Mouse (Mus musculus): ENCODE results near the gene Rgs9.
"Not testable (repeated sequence)": the region's sequence is repeated elsewhere in the genome, so short reads cannot be mapped to it uniquely, and the experiment has no call there.

The Rgs9 gene

DNA sequence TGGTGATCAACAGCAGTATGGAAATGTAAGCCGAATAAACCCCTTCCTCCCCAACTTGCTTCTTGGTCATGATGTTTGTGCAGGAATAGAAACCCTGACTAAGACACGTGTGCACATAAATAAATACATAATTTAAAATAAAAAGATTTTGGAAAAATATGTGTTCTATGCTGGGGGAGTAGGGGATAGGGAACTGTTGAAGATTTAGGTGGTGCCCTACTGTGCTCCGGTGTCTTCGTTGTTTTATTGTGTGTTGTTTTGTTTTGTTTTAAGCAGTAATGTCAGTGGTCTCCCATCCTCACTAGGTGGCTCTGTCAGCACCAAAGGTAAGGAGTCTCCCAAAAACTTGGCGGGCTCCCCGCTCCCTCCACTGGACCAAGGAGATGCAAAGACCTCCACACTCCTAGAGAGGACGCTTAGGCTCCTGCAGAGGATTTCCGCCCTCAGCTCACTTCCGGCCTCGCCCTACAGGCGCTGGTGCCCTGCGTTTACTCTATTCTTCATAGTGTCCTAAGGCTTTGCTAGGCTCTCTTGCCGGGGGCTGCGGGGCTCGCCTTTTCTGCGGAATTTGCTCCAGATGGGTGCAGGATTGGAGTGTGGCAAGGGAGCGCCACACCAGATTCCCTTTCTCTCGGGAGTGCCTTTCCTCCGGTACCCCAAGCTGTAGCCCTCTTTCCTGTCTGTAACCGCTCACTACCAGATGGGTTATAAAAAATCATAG, 14.1 kb upstream of the Rgs9 start:
- in situ Hi-C loops (cut with MseI, MboI): loop anchor here (25.0 kb wide), 1 partner anchor 275 kb away; no protein-coding TSS in a partner anchor

DNA sequence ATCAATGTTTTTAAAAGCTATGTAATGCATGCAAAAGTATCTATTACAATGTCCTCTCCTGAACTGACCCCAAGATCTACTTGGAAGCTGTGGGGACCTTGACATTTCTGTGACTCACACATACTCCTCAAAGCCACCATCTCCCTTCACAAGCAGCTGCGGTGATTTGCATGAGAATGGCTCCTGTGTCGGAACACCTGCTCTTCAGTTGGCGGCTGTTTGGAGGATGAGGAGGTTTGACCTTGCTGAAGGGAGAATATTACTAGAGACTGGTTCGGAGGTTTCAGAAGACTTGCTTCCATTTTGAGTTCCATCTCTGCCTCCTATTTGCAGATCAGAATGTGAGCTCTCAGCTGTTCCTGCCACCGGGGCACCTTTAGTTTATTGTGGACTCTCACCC, 7.8 kb upstream of the Rgs9 start:
- in situ Hi-C loops (cut with MseI, MboI): loop anchor here (25.0 kb wide), 1 partner anchor 282 kb away; no protein-coding TSS in a partner anchor

DNA sequence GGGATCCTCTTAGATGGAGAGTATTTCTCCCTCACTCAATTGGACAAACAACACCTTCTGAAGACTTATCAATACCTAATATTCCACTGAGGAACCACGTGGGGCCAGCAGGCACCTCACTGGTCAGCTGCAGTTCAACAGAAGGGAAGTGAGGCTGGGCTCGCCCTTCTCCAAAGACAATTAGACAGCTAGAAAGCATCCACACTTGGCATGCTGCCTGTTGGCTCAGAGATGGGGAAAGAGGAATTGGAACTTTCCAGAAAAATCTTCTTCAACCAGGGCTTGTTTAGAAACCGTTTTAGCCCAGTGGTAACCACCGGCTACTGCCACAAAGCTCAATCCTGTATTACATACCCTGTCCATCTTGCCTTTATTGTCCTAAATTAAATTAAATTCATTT, 4.4 kb upstream of the Rgs9 start:
- in situ Hi-C loops (cut with MseI, MboI): loop anchor here (25.0 kb wide), 1 partner anchor 285 kb away; no protein-coding TSS in a partner anchor

- in situ Hi-C loops (cut with MseI, MboI): no loop called here
Observed at GRCm38 (mm10) chr11:109297031-109297430, 898 bp downstream of the Rgs9 start.

DNA sequence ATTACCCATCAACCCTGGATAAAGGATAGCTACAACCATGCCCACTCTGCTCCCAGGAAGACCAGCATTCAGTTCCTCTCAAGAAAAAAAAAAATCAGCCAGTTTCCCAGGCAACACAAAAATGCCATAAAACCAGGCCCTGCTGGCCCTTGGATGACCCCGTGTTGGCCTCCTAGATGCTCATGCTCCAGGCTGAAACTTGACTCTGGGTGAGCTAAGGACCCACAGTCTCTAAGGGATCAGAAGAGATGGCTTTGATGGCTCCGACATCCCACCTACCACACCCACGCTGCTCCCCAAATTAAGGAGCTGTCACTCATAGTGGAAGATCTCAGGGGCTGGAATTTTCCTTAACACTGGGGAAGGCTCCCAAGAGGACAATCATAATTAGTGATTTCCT, 5.9 kb downstream of the Rgs9 start:
- in situ Hi-C loops (cut with MseI, MboI): no loop called here

DNA sequence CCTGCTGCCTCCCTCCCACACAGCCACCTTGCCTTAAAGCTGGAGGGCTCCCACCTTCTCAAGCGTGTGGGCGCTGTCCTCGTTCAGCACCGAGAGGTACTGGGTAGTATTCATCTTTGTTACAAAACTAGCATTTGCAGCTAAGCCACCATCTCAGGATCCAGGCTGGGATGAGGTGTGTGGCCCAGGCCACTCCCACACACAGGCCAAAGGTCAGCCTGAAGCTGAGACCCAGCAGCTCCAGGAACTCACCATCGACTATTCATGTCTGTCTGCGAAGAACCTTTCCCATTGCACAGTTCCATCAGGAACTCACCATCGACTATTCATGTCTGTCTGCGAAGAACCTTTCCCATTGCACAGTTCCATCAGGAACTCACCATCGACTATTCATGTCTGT, 8.6 kb downstream of the Rgs9 start:
- in situ Hi-C loops (cut with MseI, MboI): not testable (repeated sequence)

DNA sequence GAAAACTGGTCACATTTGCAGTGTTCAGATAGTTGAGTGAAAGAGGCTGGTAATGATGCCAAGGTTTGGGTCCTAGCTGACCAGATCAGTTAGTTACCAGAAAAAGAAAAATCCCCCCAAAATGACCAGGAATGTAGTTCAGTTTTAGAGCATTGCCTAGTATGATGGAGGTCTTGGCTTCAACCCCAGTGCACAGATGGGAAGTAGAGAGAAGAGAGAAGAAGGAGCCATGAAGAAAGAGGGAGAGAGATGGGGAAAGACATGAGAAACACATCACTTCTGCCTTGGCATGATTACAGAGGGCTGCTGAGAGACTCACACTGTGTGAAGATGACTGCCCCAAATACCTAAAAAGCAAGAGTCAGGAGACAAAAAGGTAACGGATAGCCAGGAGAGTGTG, 13.1 kb downstream of the Rgs9 start:
- in situ Hi-C loops (cut with MseI, MboI): no loop called here

GRCm38 (mm10) chr11:109278186-109278585, 19.7 kb downstream of the Rgs9 start:
- in situ Hi-C loops (cut with MseI, MboI): no loop called here

GRCm38 (mm10) chr11:109271399-109271798, 26.5 kb downstream of the Rgs9 start:
- in situ Hi-C loops (cut with MseI, MboI): no loop called here

GRCm38 (mm10) chr11:109270366-109270765, 27.6 kb downstream of the Rgs9 start:
- in situ Hi-C loops (cut with MseI, MboI): no loop called here

- in situ Hi-C loops (cut with MseI, MboI): no loop called here
Observed at GRCm38 (mm10) chr11:109269662-109270341, 28.1 kb downstream of the Rgs9 start.

- in situ Hi-C loops (cut with MseI, MboI): no loop called here
Observed at GRCm38 (mm10) chr11:109269283-109269661, 28.7 kb downstream of the Rgs9 start.

DNA sequence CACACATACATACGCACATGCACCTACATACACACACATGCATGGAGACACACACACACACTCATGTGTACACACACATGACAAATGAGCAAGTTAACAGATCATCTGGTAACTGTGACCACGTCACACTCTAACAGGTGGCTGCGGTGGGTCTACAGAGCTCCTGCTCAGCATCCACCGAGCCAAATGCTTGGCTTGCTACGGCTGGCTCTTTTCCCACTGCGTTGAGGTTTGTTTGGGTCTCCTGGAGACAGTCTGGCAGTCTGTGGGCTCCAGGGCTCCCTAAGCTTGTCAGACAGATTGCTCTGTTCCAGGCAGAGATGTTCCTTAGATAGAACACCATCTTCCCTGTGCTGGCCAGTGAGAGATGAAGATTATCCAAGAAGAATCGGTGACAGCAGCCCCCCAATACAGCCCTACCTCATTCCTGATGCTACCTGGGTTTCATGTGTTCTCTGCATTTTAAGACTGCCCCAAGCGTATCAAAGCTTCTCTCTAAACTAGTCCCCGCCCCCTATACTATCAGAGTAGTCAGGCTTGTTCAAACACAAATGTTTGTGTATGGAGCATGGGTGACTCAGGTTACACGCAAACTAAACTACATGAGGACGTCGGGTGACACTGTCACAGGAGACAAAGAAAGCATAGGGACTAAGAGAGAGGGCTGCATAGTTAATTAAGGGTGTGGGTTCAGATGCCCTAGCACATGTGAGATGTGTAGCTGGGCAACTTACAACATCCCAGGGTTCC, 31.6 kb downstream of the Rgs9 start:
- in situ Hi-C loops (cut with MseI, MboI): no loop called here

GRCm38 (mm10) chr11:109264159-109264768, 33.7 kb downstream of the Rgs9 start:
- in situ Hi-C loops (cut with MseI, MboI): no loop called here

GRCm38 (mm10) chr11:109260561-109260960, 37.4 kb downstream of the Rgs9 start:
- in situ Hi-C loops (cut with MseI, MboI): no loop called here

DNA sequence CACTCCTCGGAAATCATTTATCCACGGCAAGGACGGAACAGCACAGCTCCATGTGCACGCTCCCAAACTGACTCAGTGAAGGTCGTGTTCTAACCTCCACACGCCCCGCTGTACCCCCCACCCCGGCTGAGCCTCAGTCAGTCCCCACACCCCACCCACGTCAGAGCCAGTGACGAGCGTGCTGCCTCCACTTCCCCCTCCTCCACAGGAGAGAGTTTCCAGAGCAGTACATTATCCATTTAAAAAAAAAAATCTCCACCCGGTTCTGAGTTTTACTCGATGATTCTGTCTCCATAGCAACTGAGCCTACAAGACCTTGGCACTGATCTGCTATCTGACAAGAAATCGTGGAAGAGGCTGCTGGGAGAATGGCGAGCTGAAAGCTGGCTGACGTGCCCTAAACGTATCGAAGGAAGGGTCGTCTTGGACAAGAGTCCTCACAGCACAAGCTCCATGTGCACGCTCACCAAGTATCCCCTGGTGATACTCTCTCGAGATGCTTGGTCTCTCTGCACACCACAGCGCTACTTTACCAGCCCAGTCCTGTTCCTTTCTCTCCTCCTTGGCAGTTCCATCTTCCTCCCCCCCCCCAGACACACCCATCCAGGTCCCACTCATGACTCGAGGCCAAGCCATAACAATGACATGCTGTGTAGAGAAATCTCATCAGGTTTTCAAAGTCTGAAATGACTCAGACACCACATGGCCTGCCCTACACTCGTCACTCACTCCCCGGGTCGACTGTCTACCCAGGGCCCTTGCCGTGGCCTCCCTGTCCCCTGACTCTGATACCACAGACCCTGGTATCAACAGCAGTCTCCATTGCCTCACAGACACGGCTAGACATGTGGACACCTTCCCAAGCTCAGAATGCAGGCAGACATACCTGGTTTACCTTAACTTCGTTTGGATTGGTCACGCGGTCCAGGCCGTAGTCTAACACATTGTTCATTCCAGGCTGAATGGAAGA, 38.7 kb downstream of the Rgs9 start:
- in situ Hi-C loops (cut with MseI, MboI): no loop called here

DNA sequence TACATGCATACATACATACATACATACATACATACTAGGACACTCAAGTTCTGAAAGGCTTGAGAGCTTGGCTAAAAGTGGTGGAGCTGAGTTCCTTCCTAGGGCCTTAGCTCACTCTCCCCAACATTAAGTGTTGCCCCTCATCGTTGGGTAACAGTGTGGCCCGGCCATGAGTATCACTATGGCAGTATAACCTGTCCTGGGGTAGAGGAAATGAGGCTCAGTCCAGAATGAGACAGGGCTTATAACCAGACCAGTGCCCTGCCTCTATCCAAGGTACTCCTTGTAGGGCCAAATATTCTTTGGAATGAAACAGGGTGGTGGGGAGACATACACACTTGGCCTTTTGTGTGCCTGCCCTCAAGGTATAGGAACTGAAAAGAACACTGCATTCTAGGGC, 40.1 kb downstream of the Rgs9 start:
- in situ Hi-C loops (cut with MseI, MboI): no loop called here

DNA sequence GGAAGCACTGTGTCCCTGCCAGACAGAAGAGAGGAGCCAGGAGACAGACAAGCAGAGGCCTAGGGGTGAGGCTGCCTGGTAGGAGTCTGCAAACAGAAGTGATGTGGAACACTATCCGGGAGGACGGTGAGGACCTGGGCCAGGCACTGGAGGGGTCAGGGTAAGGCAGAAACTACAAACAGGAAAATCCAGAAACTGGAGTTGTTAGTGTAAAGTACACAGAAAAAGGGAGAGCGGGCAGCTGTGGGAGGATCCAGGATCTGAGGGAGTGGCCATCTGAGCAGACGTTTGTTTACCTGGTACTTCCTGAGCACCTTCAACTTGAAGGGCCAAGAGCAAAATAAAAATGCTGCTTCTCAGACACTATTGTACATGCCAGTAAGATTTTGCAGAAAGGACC, 42.9 kb downstream of the Rgs9 start:
- in situ Hi-C loops (cut with MseI, MboI): no loop called here

DNA sequence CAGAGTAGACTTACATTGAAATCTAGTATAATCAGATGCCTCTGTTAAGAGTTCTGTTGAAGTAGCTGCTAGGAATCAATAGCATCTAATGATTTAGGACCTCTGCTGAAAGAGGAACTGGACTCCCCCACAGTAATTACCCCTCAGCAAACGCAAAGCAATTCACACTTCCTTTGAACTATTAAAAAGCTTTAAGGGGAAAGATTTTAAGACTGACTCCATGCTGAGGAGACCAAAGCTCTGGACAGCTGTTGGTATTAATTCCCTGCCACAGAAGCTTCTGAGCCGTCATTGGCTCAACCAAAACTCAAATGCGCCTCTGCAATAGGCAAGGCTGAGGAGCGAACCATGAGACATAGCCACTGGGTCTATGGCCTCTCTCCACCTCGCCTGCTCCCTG, 45.4 kb downstream of the Rgs9 start:
- in situ Hi-C loops (cut with MseI, MboI): no loop called here

DNA sequence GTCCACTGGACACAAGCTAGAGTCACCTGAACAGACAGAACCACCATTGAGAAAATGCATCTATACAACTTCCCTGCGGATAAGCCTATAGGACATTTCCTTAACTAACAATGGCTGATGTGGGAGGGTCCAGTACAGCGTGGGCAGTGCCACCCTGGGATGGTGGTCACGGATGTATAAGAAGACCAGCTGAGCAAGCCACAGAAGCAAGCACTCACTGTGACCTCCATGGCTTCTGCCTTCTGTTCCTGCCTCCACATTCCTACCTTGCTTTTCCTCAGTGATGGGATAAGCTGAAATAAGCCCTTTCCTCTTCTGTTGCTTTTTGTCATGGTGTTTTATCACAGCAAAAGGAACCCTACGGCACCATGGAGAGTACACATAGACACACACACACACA, 47.4 kb downstream of the Rgs9 start:
- in situ Hi-C loops (cut with MseI, MboI): no loop called here

DNA sequence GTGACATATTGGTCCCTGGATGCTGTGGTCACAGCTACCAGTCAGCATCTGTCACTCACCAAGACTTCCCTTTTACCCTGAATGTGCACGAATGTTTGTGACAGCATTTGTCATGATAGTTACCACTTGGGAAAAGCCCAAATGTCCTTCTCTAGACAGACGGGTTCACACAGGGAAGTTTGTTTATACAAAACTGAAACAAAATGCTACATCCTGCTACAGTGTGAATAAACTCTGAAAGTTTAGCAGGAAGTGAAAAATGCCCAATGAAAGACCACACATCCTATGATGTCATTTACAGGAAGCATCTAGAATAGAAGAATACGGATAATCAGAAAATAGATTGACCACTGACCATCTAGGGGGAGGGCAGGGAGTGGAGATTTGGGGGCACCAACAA, 51.0 kb downstream of the Rgs9 start:
- in situ Hi-C loops (cut with MseI, MboI): no loop called here

Data from mouse trophoblast stem cell (cell line).